ENCODE assay signal across 1 mouse cellular context in the genomic region with DNA sequence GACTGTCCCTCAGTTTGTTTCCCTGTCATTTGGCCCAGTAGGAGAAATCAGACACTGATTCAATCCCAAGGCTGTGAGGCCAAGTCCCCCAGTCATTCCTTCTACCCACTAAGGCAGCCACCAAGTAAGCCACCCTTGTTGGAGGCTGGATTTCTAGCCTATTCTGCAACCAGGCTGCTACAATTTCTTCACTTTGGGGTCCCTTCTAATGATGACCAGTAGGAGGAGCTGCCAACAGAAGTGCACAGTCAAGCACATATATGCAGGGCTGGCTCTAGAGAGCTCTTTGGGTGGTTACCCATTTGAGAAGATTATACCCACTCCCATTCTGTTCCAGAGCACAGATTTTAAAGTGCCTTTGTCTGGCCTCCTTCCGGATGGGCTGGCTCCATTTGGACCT.
TF ChIP-seq lines count a peak whose summit lies in the region.

No protein-coding gene starts in this region.

TF ChIP-seq in MEL, 35 proteins besides CTCF, POLR2A, EP300 and RAD21:
- TF ChIP-seq USF1 (IDR thresholded peaks at IDR 0.05; ENCODE audit: low read depth, low read length) = no peak
- TF ChIP-seq SMC3 (IDR thresholded peaks at IDR 0.05; ENCODE audit: low read depth, low read length) = 0 out of 2 replicates have a peak, but pooled peaks have one; percentile 24
